Mouse (Mus musculus) hindbrain, embryonic 14.5 days (tissue): ENCODE measurements around the gene Ddx20. TPM values are rescaled to one million over a fixed set of nuclear protein-coding genes. Genes with fewer than 3 reads are reported as not detected.

Experiments
- ATAC-seq: fragments of 200-750 bp; cut with Nextera tagmentation; 2 replicates; pipeline ENCODE4 v1.8.0; 2017; ENCODE audit warnings: moderate number of reproducible peaks, mild to moderate bottlenecking, moderate TSS enrichment, moderate library complexity; ENCODE audit not compliant: low FRiP score
- DNase-seq: peaks from one replicate; pipeline ENCODE4 v3.0.0-alpha.2; 2015; ENCODE audit warnings: low spot score
- H3K27ac ChIP-seq: fragments of 300-500 bp; sonication (generic); 2 replicates; pipeline ENCODE4 v1.5.1; 2014; ENCODE audit warnings: mild to moderate bottlenecking, moderate library complexity
- H3K27me3 ChIP-seq: fragments of 300-500 bp; sonication (generic); 2 replicates; pipeline ENCODE4 v1.6.1; 2014; ENCODE audit warnings: mild to moderate bottlenecking, low read length, mixed read lengths; ENCODE audit not compliant: control insufficient read depth, insufficient read depth
- H3K36me3 ChIP-seq: fragments of 300-500 bp; sonication (generic); replicated peaks from 2 replicates; pipeline ENCODE4 v1.6.1; 2014; ENCODE audit not compliant: control insufficient read depth, insufficient read depth
- H3K4me1 ChIP-seq: fragments of 300-500 bp; sonication (generic); replicated peaks from 2 replicates; pipeline ENCODE4 v1.6.1; 2014; ENCODE audit warnings: antibody characterized with exemption, low read length, mixed read lengths; ENCODE audit not compliant: control insufficient read depth, insufficient read depth
- H3K4me2 ChIP-seq: fragments of 300-500 bp; sonication (generic); replicated peaks from 2 replicates; pipeline ENCODE4 v1.6.1; 2014; ENCODE audit warnings: mild to moderate bottlenecking, moderate library complexity
- H3K4me3 ChIP-seq: fragments of 300-500 bp; sonication (generic); replicated peaks from 2 replicates; pipeline ENCODE4 v1.5.1; 2014; ENCODE audit warnings: mild to moderate bottlenecking, low read length
- H3K9ac ChIP-seq: fragments of 300-500 bp; sonication (generic); 2 replicates; pipeline ENCODE4 v1.6.1; 2014
- H3K9me3 ChIP-seq: fragments of 300-500 bp; sonication (generic); 2 replicates; pipeline ENCODE4 v1.6.1; 2016; ENCODE audit warnings: low read length; ENCODE audit not compliant: control insufficient read depth
- WGBS: fragments of 180-500 bp; shearing (Covaris S2); extraction: QIAGEN DNeasy Blood & Tissue Kit; methylation state at CpG from one replicate; pipeline ENCODE4 v1.1.7; 2014; 5-methylcytosine and 5-hydroxymethylcytosine counted together
- polyA plus RNA-seq: library from polyadenylated mRNA; unstranded; fragments of >200 nt; fragmentation: Nextera tagmentation; extraction: Ambion mirVana; gene quantifications from 2 replicates; pipeline ENCODE4 v1.2.1, GENCODE M21; 2014

Ddx20 gene
- polyA plus RNA-seq, 1 experiment from 2014 or later: 21.6 TPM

DNA sequence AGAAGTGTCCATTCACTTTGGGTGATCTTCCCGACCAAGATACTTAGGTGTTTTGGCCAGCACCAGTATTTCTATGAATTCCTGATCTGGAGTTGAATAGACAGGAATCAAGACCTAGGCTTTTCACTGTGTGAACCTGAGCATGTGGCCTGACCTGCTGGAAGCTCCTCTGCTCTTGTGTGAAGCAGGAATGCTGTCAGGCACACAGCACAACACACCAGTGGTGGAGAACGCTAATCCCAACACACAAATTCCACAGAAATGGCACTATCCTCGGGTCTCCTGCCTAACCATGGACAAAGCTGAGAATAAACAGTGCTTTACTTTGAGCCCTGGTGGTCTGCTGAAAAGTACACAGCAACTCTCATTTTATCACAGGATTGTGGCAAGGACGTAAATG, 33.1 kb upstream of the Ddx20 start:
- Histone ChIP-seq H3K4me3 (no peak overlapping the region), H3K27me3 (no peaks in the 10 kb centered on the region), H3K4me1 (peaks cover 16% of the 10 kb centered on the region; the same call in 1 of the 2 replicates), H3K4me2 (no peak overlapping the region), H3K27ac (no peak overlapping the region), H3K36me3 (peaks cover 3% of the 10 kb centered on the region; the same call in 1 of the 2 replicates), H3K9ac (no peak overlapping the region), H3K9me3 (no peaks in the 10 kb centered on the region)
- DNase-seq: no peak
- WGBS: 79% methylated on average over 4 of the region's 4 CpGs
- no peak for ATAC-seq

DNA sequence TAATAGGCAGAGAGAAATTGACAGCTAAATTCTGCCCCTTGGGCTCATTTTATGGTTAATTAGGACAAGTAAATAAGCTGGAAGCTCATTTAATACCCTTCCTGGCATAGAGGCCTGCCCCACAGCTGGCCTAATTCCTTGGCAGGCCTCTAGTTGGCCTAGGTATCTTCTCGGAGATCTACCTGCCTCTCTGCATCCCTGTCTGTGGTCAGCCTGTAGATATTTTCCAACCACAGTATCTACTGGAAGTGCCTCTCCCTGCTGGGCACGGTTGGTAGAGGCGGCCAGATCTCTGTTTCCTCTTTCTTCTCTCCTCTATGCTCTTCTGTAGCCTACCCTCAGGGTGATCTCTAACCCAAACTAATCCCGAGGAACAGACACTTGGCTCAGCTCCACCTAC, 32.6 kb upstream of the Ddx20 start:
- Histone ChIP-seq H3K9me3 (no peaks in the 10 kb centered on the region), H3K27me3 (no peaks in the 10 kb centered on the region), H3K27ac (no peak overlapping the region), H3K9ac (no peak overlapping the region), H3K4me2 (no peak overlapping the region), H3K4me1 (peaks cover 16% of the 10 kb centered on the region; the same call in 1 of the 2 replicates), H3K4me3 (no peak overlapping the region), H3K36me3 (no peaks in the 10 kb centered on the region; the same call in 1 of the 2 replicates)
- DNase-seq (no peak), ATAC-seq (no peak)
- WGBS: 72% methylated on average over 4 of the region's 4 CpGs

GRCm38 (mm10) chr3:105718746-105719145, 31.4 kb upstream of the Ddx20 start:
- Histone ChIP-seq H3K4me2 (no peak overlapping the region), H3K9ac (no peak overlapping the region), H3K9me3 (no peaks in the 10 kb centered on the region), H3K36me3 (no peaks in the 10 kb centered on the region; the same call in 1 of the 2 replicates), H3K4me1 (peaks cover 16% of the 10 kb centered on the region; the same call in 1 of the 2 replicates), H3K4me3 (no peak overlapping the region), H3K27ac (no peak overlapping the region), H3K27me3 (no peaks in the 10 kb centered on the region)
- DNase-seq: no peak
- ATAC-seq: no peak
- WGBS: 65% methylated on average over 4 of the region's 4 CpGs

- ATAC-seq (peak; percentile 54), DNase-seq (peak; percentile 44)
- Histone ChIP-seq H3K27me3 (no peaks in the 10 kb centered on the region), H3K9me3 (no peaks in the 10 kb centered on the region), H3K36me3 (no peaks in the 10 kb centered on the region; the same call in 1 of the 2 replicates), H3K9ac (no peak overlapping the region; the same call in 1 of the 2 replicates), H3K4me2 (no peak overlapping the region), H3K4me1 (peaks cover 16% of the 10 kb centered on the region; the same call in 1 of the 2 replicates), H3K4me3 (no peak overlapping the region), H3K27ac (peak overlapping the region; percentile 17; the same call in 1 of the 2 replicates)
- 38% methylated on average over 11 of the region's 11 CpGs for WGBS
Measured at GRCm38 (mm10) chr3:105717856-105718555, 30.6 kb upstream of the Ddx20 start.

- Histone ChIP-seq H3K27me3 (no peaks in the 10 kb centered on the region), H3K4me2 (no peak overlapping the region), H3K4me3 (no peak overlapping the region), H3K4me1 (peaks cover 16% of the 10 kb centered on the region; the same call in 1 of the 2 replicates), H3K9ac (no peak overlapping the region), H3K27ac (no peak overlapping the region), H3K9me3 (no peaks in the 10 kb centered on the region), H3K36me3 (no peaks in the 10 kb centered on the region; the same call in 1 of the 2 replicates)
- 61% methylated on average over 18 of the region's 18 CpGs for WGBS
- ATAC-seq: no peak
- no peak for DNase-seq
Measured at GRCm38 (mm10) chr3:105716353-105717000, 29.1 kb upstream of the Ddx20 start.

DNA sequence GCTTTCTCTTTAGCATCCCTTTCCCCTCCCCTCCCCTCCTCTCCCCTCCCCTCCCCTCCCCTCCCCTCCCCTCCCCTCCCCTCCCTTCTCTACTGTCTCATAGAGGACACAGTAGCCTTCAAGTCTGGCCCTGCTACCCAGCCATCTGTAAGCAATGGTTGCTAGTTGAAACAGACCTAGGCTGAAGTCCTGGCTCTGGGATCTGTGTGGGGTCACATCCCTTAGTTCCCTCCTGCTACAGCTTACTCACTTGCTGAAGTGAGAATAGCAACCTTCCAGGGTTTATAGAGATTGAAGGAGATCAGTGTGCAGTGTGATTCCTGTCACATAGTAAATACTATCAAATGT, 27.4 kb upstream of the Ddx20 start:
- Histone ChIP-seq H3K4me2 (no peak overlapping the region), H3K27me3 (no peaks in the 10 kb centered on the region), H3K36me3 (no peaks in the 10 kb centered on the region; the same call in 1 of the 2 replicates), H3K9ac (no peak overlapping the region), H3K4me1 (peaks cover 16% of the 10 kb centered on the region; the same call in 1 of the 2 replicates), H3K9me3 (no peaks in the 10 kb centered on the region), H3K27ac (no peak overlapping the region), H3K4me3 (no peak overlapping the region)
- ATAC-seq (no peak), DNase-seq (no peak)

DNA sequence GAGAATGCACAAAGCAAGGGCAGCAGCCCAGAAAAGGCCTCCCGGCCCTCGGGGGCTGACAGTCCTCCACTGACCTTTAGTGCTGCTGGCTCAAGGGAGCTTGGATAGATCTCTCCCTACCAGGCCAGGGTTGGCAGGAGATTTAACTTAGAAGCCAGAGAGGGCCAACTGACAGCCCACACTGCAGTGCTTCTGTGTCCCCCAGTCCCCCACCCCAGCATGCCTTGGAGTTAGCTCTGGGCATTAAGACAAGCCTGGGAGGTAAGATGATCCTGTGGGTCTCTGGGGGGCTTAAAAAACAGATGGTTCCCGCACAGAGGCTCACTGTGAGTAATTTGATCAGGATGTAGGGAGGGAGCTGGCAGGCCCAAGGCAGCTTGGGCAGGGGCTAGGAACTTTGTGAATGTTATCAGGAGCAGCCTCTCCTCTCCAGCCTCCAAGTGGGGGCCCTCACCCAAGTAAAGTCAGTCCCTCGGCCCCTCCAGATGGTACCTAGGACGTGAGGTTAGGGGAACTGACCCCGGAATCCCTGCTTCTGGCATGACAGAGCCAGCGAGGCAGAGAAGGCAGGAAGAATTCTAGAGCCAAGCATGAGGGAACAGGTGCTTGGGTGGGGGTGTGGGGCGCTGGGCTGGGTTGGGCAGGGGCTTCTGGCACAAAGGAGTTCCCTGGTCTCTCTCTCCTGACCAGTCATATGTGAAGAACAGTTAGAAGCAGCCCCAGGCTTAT, 26.9 kb upstream of the Ddx20 start:
- no peak overlapping the region for H3K4me2 ChIP-seq
- H3K4me1 ChIP-seq: peaks cover 12% of the 10 kb centered on the region; the same call in 1 of the 2 replicates
- H3K4me3 ChIP-seq: no peak overlapping the region
- H3K27ac ChIP-seq: peak overlapping the region; percentile 2; the same call in 1 of the 2 replicates
- peak; percentile 44; the same call in 1 of the 2 replicates for ATAC-seq
- no peaks in the 10 kb centered on the region; the same call in 1 of the 2 replicates for H3K36me3 ChIP-seq
- no peaks in the 10 kb centered on the region for H3K27me3 ChIP-seq
- H3K9me3 ChIP-seq: no peaks in the 10 kb centered on the region
- 15% methylated on average over 8 of the region's 8 CpGs for WGBS
- H3K9ac ChIP-seq: no peak overlapping the region
- no peak for DNase-seq

- H3K27me3 ChIP-seq: no peaks in the 10 kb centered on the region; the same call in 1 of the 2 replicates
- no peaks in the 10 kb centered on the region for H3K9me3 ChIP-seq
- no peak overlapping the region for H3K4me2 ChIP-seq
- H3K27ac ChIP-seq: no peak overlapping the region
- H3K36me3 ChIP-seq: no peaks in the 10 kb centered on the region; the same call in 1 of the 2 replicates
- H3K9ac ChIP-seq: no peak overlapping the region
- DNase-seq (no peak), ATAC-seq (no peak)
- H3K4me3 ChIP-seq: no peak overlapping the region
- H3K4me1 ChIP-seq: peaks cover 3% of the 10 kb centered on the region; the same call in 1 of the 2 replicates
Measured at GRCm38 (mm10) chr3:105712827-105713226, 25.5 kb upstream of the Ddx20 start.

DNA sequence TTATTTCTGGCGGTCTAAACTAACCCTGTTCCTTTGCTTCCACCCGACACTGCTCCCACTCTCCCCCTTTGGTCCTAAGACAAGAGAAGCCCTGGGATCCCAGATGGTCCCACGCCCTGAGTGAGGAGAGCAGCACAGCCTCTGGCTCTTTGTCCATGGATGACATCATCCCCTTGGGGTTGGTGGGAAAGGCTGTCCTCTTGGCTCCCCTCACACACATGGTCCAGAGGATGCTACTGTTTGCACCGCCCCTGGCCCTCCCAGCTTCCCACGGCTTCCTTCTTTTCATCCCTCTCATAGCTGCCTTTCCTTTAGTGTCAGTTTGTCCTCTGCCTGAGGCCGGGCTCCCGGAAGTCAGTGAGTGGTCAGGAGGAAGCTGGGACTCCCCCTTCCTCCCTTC, 24.4 kb upstream of the Ddx20 start:
- H3K4me2 ChIP-seq: no peak overlapping the region
- no peak overlapping the region for H3K4me3 ChIP-seq
- H3K4me1 ChIP-seq: no peaks in the 10 kb centered on the region
- no peaks in the 10 kb centered on the region for H3K9me3 ChIP-seq
- WGBS: 54% methylated on average over 7 of the region's 7 CpGs
- no peak overlapping the region for H3K9ac ChIP-seq
- ATAC-seq (no peak), DNase-seq (no peak)
- H3K36me3 ChIP-seq: no peaks in the 10 kb centered on the region
- H3K27ac ChIP-seq: no peak overlapping the region
- peaks cover 2% of the 10 kb centered on the region; the same call in 1 of the 2 replicates for H3K27me3 ChIP-seq
